Mouse (Mus musculus): Measurements from ENCODE around the gene Ucp2. TPM values are rescaled to one million over a fixed set of nuclear protein-coding genes. Genes with fewer than 3 reads are reported as not detected.

Ucp2 gene
- polyA plus RNA-seq, 1 experiment from 2014 or later = 69.5 TPM

GRCm38 (mm10) chr7:100504740-100505487 lies 11.8 kb downstream of the Ucp2 start:
- Histone ChIP-seq H3K4me3 (ENCODE audit: low read depth, low read length) (no peak overlapping the region), H3K36me3 (ENCODE audit: control insufficient read depth, insufficient read depth, low read length) (no peaks in the 10 kb centered on the region), H3K4me2 (ENCODE audit: low read length) (no peak overlapping the region), H3K27me3 (ENCODE audit: control insufficient read depth, insufficient read depth, low read depth, low read length) (no peaks in the 10 kb centered on the region), H3K27ac (ENCODE audit: low read length) (no peak overlapping the region), H3K4me1 (ENCODE audit: control insufficient read depth, insufficient read depth, low read length) (no peaks in the 10 kb centered on the region), H3K9ac (ENCODE audit: low read depth, low read length) (no peak overlapping the region), H3K9me3 (replicated peaks; ENCODE audit: control insufficient read depth, low read length, poor library complexity, severe bottlenecking) (no peaks in the 10 kb centered on the region)
- WGBS = 86% methylated on average over 13 of the region's 13 CpGs
- ATAC-seq = no peak

GRCm38 (mm10) chr7:100506494-100506893 lies 13.4 kb downstream of the Ucp2 start:
- Histone ChIP-seq H3K9me3 (replicated peaks; ENCODE audit: control insufficient read depth, low read length, poor library complexity, severe bottlenecking) (no peaks in the 10 kb centered on the region), H3K4me1 (ENCODE audit: control insufficient read depth, insufficient read depth, low read length) (no peaks in the 10 kb centered on the region), H3K4me3 (ENCODE audit: low read depth, low read length) (no peak overlapping the region), H3K9ac (ENCODE audit: low read depth, low read length) (no peak overlapping the region), H3K27ac (ENCODE audit: low read length) (no peak overlapping the region), H3K4me2 (ENCODE audit: low read length) (no peak overlapping the region), H3K36me3 (ENCODE audit: control insufficient read depth, insufficient read depth, low read length) (no peaks in the 10 kb centered on the region), H3K27me3 (ENCODE audit: control insufficient read depth, insufficient read depth, low read depth, low read length) (no peaks in the 10 kb centered on the region)
- WGBS = 78% methylated on average over 4 of the region's 4 CpGs
- ATAC-seq = no peak

- Histone ChIP-seq H3K27ac (ENCODE audit: low read length) (no peak overlapping the region), H3K4me2 (ENCODE audit: low read length) (no peak overlapping the region), H3K36me3 (ENCODE audit: control insufficient read depth, insufficient read depth, low read length) (no peaks in the 10 kb centered on the region), H3K9me3 (replicated peaks; ENCODE audit: control insufficient read depth, low read length, poor library complexity, severe bottlenecking) (no peaks in the 10 kb centered on the region), H3K4me3 (ENCODE audit: low read depth, low read length) (no peak overlapping the region), H3K27me3 (ENCODE audit: control insufficient read depth, insufficient read depth, low read depth, low read length) (no peaks in the 10 kb centered on the region), H3K9ac (ENCODE audit: low read depth, low read length) (no peak overlapping the region), H3K4me1 (ENCODE audit: control insufficient read depth, insufficient read depth, low read length) (no peaks in the 10 kb centered on the region)
- 87% methylated on average over 3 of the region's 3 CpGs for WGBS
- ATAC-seq = no peak
Observed at GRCm38 (mm10) chr7:100508670-100509069, 15.5 kb downstream of the Ucp2 start.

- ATAC-seq = no peak
- 86% methylated on average over 8 of the region's 8 CpGs for WGBS
- H3K4me2 ChIP-seq (ENCODE audit: low read length) = no peak overlapping the region
- H3K9me3 ChIP-seq (replicated peaks; ENCODE audit: control insufficient read depth, low read length, poor library complexity, severe bottlenecking) = no peaks in the 10 kb centered on the region
- no peaks in the 10 kb centered on the region for H3K36me3 ChIP-seq (ENCODE audit: control insufficient read depth, insufficient read depth, low read length)
- H3K27ac ChIP-seq (ENCODE audit: low read length) = no peak overlapping the region
- no peak overlapping the region for H3K4me3 ChIP-seq (ENCODE audit: low read depth, low read length)
- H3K27me3 ChIP-seq (ENCODE audit: control insufficient read depth, insufficient read depth, low read depth, low read length) = no peaks in the 10 kb centered on the region
- H3K4me1 ChIP-seq (ENCODE audit: control insufficient read depth, insufficient read depth, low read length) = no peaks in the 10 kb centered on the region
- H3K9ac ChIP-seq (ENCODE audit: low read depth, low read length) = no peak overlapping the region
Observed at GRCm38 (mm10) chr7:100511602-100512001, 18.5 kb downstream of the Ucp2 start.

GRCm38 (mm10) chr7:100514573-100514972 lies 21.4 kb downstream of the Ucp2 start, which contains the start of gene Dnajb13:
Dnajb13 (minus strand) TSS chr7:100514960.
- Histone ChIP-seq H3K9ac (ENCODE audit: low read depth, low read length) (no peak within 1 kb of the TSS), H3K27me3 (ENCODE audit: control insufficient read depth, insufficient read depth, low read depth, low read length) (no peaks in the 10 kb centered on the region), H3K9me3 (replicated peaks; ENCODE audit: control insufficient read depth, low read length, poor library complexity, severe bottlenecking) (no peaks in the 10 kb centered on the region), H3K4me2 (ENCODE audit: low read length) (peak within 1 kb of the TSS; percentile 1), H3K36me3 (ENCODE audit: control insufficient read depth, insufficient read depth, low read length) (no peaks in the 10 kb centered on the region), H3K4me1 (ENCODE audit: control insufficient read depth, insufficient read depth, low read length) (no peaks in the 10 kb centered on the region), H3K27ac (ENCODE audit: low read length) (no peak within 1 kb of the TSS), H3K4me3 (ENCODE audit: low read depth, low read length) (no peak within 1 kb of the TSS)
- WGBS = 48% methylated on average over 11 of the region's 11 CpGs
- peak; percentile 71 for ATAC-seq

GRCm38 (mm10) chr7:100520204-100520603 lies 27.1 kb downstream of the Ucp2 start:
- H3K4me2 ChIP-seq (ENCODE audit: low read length) = no peak overlapping the region
- no peaks in the 10 kb centered on the region for H3K27me3 ChIP-seq (ENCODE audit: control insufficient read depth, insufficient read depth, low read depth, low read length)
- H3K9me3 ChIP-seq (replicated peaks; ENCODE audit: control insufficient read depth, low read length, poor library complexity, severe bottlenecking) = no peaks in the 10 kb centered on the region
- H3K36me3 ChIP-seq (ENCODE audit: control insufficient read depth, insufficient read depth, low read length) = no peaks in the 10 kb centered on the region
- H3K4me3 ChIP-seq (ENCODE audit: low read depth, low read length) = no peak overlapping the region
- no peaks in the 10 kb centered on the region for H3K4me1 ChIP-seq (ENCODE audit: control insufficient read depth, insufficient read depth, low read length)
- 70% methylated on average over 7 of the region's 7 CpGs for WGBS
- no peak overlapping the region for H3K27ac ChIP-seq (ENCODE audit: low read length)
- no peak overlapping the region for H3K9ac ChIP-seq (ENCODE audit: low read depth, low read length)
- no peak for ATAC-seq

GRCm38 (mm10) chr7:100520663-100521285 lies 27.6 kb downstream of the Ucp2 start:
- Histone ChIP-seq H3K4me1 (ENCODE audit: control insufficient read depth, insufficient read depth, low read length) (no peaks in the 10 kb centered on the region), H3K27ac (ENCODE audit: low read length) (no peak overlapping the region), H3K4me3 (ENCODE audit: low read depth, low read length) (no peak overlapping the region), H3K9ac (ENCODE audit: low read depth, low read length) (no peak overlapping the region), H3K9me3 (replicated peaks; ENCODE audit: control insufficient read depth, low read length, poor library complexity, severe bottlenecking) (no peaks in the 10 kb centered on the region), H3K4me2 (ENCODE audit: low read length) (0 out of 2 replicates have a peak overlapping the region, but pooled peaks have one; percentile 2), H3K36me3 (ENCODE audit: control insufficient read depth, insufficient read depth, low read length) (no peaks in the 10 kb centered on the region), H3K27me3 (ENCODE audit: control insufficient read depth, insufficient read depth, low read depth, low read length) (no peaks in the 10 kb centered on the region)
- 19% methylated on average over 10 of the region's 10 CpGs for WGBS
- no peak for ATAC-seq

- no peak for ATAC-seq
- 75% methylated on average over 3 of the region's 3 CpGs for WGBS
- H3K4me3 ChIP-seq (ENCODE audit: low read depth, low read length) = no peak overlapping the region
- H3K4me2 ChIP-seq (ENCODE audit: low read length) = no peak overlapping the region
- H3K9ac ChIP-seq (ENCODE audit: low read depth, low read length) = no peak overlapping the region
- no peak overlapping the region for H3K27ac ChIP-seq (ENCODE audit: low read length)
- H3K4me1 ChIP-seq (ENCODE audit: control insufficient read depth, insufficient read depth, low read length) = no peaks in the 10 kb centered on the region
- H3K36me3 ChIP-seq (ENCODE audit: control insufficient read depth, insufficient read depth, low read length) = no peaks in the 10 kb centered on the region
- H3K9me3 ChIP-seq (replicated peaks; ENCODE audit: control insufficient read depth, low read length, poor library complexity, severe bottlenecking) = no peaks in the 10 kb centered on the region
- H3K27me3 ChIP-seq (ENCODE audit: control insufficient read depth, insufficient read depth, low read depth, low read length) = no peaks in the 10 kb centered on the region
Observed at GRCm38 (mm10) chr7:100522222-100522621, 29.1 kb downstream of the Ucp2 start.

GRCm38 (mm10) chr7:100524669-100525068 lies 31.5 kb downstream of the Ucp2 start:
- no peaks in the 10 kb centered on the region for H3K4me1 ChIP-seq (ENCODE audit: control insufficient read depth, insufficient read depth, low read length)
- no peak for ATAC-seq
- no peak overlapping the region for H3K9ac ChIP-seq (ENCODE audit: low read depth, low read length)
- H3K4me2 ChIP-seq (ENCODE audit: low read length) = no peak overlapping the region
- H3K27ac ChIP-seq (ENCODE audit: low read length) = no peak overlapping the region
- no peaks in the 10 kb centered on the region for H3K27me3 ChIP-seq (ENCODE audit: control insufficient read depth, insufficient read depth, low read depth, low read length)
- no peaks in the 10 kb centered on the region for H3K9me3 ChIP-seq (replicated peaks; ENCODE audit: control insufficient read depth, low read length, poor library complexity, severe bottlenecking)
- WGBS = 80% methylated on average over 8 of the region's 8 CpGs
- H3K36me3 ChIP-seq (ENCODE audit: control insufficient read depth, insufficient read depth, low read length) = no peaks in the 10 kb centered on the region
- no peak overlapping the region for H3K4me3 ChIP-seq (ENCODE audit: low read depth, low read length)
